Mouse (Mus musculus) cerebellum, adult 8-10 months (tissue): ENCODE results near the gene Gm6482.
"Not testable (repeated sequence)": the region's sequence is repeated elsewhere in the genome, so short reads cannot be mapped to it uniquely, and the experiment has no call there.

ENCODE experiments used
- DNase-seq: peaks from one replicate; pipeline ENCODE4 v3.0.0; 2022

Gm6482 gene

GRCm38 (mm10) chr14:41408181-41408580, at the start of gene Gm6482:
TSS of gene Gm6482 (minus strand) at chr14:41408281.
- DNase-seq, result not testable (repeated sequence)

- DNase-seq, result not testable (repeated sequence)
Measured at GRCm38 (mm10) chr14:41453418-41453817, 45.3 kb upstream of the Gm6482 start, which contains the start of gene Gm7954. TSS of gene Gm7954 (minus strand) at chr14:41453518.

GRCm38 (mm10) chr14:41425393-41426075, 17.5 kb upstream of the Gm6482 start:
- DNase-seq, result not testable (repeated sequence)

- not testable (repeated sequence) for DNase-seq
Measured at GRCm38 (mm10) chr14:41424694-41425093, 16.6 kb upstream of the Gm6482 start.

- DNase-seq, result not testable (repeated sequence)
Measured at GRCm38 (mm10) chr14:41386279-41386678, 21.8 kb downstream of the Gm6482 start, which contains the start of gene Gm7945. TSS of gene Gm7945 (minus strand) at chr14:41386379.
